Mouse (Mus musculus) gastrocnemius, postnatal 36 days (tissue): ENCODE results near the gene Cyp2t4. TPM values are rescaled to one million over a fixed set of nuclear protein-coding genes. Genes with fewer than 3 reads are reported as not detected.
A peak's percentile ranks its signal among the peaks of the same experiment; 100 is the strongest.

ENCODE experiments used
- DNase-seq, 2 experiments: peaks; one replicate each; pipeline ENCODE4 v3.0.0; 2022
- intact Hi-C: fragments of 180-260 bp; cut with DNase I; formaldehyde crosslinking; loops from one replicate; pipeline ENCODE4 v1.15.1; 2025
- total RNA-seq, 2 experiments: library from RNA; stranded (reverse); gene quantifications; 2 replicates each; pipeline ENCODE4 v1.2.3; 2021

Gene Cyp2t4
- total RNA-seq, 2 experiments from 2014 or later, result not detected

DNA sequence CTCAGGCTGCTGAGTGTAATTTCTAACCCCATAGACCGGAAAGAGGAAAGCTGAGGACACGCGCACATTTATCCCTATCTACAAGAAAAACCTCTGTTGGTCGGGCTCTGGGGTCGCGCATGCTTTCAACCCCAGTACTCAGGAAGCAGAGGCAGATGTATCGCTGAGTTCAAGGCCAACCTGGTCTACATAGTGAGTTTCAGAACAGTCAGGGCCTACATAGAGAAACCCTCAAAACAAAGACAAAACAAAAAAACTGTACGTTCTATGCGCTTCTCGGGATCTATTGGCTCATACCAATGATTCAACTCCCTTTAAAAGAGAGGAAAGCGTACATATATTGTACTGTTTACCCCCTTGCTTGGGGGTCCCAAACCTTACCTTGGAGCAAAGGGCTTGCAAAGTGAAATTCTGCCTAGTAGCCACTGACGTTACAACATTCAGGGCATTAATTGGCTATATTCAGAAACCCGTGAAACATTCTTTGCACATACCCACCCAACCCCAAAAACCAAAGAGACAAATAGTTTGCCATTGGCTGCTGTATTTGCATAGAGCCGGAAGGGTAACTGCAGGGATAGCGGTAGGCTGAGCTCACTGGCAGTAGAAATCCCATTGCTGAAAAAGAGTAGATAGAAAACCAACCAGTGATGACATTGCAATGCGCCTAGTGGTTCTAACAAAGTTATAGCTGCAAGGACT lies 25.9 kb downstream of the Cyp2t4 start:
- intact Hi-C loops, result no loop called here
- no peak for DNase-seq

DNA sequence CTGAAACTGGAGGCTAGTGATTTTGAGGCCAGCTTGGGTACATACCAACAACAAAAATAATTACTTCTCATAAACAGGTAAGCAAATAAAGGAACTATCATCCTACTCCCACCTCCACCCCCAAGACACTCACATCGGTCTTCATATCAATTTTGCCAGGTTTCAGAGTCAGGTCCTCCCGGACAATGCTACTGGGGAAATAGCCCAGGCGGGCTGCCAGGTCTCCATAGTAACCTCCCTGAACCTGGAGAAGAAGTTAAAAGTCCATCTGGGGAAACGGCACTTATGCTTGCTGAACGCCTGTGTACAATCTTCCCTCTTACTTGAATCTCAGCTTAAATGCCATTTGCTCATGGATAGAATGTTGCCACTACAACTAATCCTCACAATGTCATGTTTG lies 26.5 kb downstream of the Cyp2t4 start:
- intact Hi-C loops, result no loop called here
- peak; percentile 51 to 59 for DNase-seq

DNA sequence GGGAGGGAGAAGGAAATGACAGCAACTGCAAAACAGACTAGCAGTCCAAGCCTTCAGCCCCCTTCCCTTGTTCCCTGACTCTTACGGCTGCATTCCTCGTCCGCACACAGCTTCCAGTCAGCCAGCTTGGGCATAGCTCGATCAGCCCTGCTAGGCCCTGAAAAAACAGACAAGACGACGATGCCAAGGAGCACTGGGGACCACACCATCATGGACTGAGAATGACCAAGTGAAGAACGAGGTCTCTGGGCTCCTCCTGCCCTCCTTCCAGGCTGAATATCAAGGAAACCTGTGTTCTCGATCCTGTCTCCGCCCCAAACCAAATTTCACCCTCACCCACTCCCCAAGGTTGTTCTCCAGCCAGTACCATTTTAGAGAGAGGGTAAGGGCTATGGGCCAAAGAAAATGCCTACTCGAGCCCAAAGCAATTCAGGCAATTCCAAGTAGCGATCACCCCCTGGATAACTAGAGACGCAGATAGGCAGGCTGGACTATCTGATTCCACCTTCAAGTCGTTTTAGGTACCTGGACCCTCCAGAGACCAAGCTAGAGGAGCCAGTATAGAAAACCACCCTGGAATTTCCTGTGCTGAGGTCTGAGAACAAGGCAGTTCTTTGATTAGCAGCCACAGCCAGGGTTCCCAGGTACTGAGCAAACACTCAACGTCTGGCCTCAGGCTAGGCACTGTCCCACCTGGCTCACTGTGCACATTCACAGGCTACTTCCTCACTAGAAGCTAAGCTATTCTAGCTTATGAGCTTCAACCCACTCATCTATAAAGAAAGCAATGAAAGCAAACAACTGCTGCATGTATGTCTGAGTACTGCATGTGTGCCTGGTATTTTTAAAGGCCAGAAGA lies 27.6 kb downstream of the Cyp2t4 start, which contains the start of the genes Gm21983 and Mia:
Gene Gm21983, minus strand, starts transcription at position 250 of the 859 bp plus-strand sequence.
Gene Mia, minus strand, starts transcription at position 321 of the 859 bp plus-strand sequence.
- DNase-seq, result no peak
- intact Hi-C loops, result no loop called here

DNA sequence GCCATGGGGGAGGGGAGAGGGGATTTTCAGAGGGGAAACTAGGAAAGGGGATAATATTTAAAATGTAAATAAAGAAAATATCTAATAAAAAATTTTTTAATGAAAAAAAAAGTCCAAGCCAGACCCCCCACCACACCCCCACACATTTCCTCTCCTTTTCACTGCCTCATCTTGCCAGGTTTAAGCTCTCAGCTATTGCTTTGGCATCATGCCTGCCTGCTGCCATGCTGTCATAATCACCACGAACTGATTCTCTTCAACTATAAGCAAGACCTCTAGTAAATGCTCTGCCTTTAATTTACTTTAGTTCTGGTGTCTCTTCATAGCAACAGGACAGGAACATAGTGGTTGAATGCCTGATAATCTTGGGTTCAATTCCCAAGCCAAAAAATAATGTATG lies 29.0 kb downstream of the Cyp2t4 start:
- DNase-seq, result no peak
- intact Hi-C loops, result no loop called here

DNA sequence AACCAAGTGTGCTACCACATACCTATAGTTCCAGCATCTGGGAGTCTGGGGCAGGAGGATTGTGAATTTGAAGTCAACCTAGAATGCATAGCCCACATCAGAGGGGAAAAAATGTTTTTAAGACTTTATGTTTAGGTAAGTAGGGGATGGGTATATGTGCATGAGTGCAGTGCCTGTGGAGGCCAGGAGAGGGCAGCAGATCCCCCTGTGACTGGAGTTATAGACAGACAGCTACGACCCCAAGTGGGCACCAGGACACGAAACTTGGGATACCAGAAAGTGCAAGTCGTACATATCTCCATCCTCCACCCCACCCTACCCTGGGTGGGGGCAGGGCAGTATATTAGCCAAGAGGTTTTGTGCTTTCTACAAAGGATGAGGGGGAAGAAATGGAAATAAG lies 31.4 kb downstream of the Cyp2t4 start:
- no peak for DNase-seq
- intact Hi-C loops, result no loop called here

DNA sequence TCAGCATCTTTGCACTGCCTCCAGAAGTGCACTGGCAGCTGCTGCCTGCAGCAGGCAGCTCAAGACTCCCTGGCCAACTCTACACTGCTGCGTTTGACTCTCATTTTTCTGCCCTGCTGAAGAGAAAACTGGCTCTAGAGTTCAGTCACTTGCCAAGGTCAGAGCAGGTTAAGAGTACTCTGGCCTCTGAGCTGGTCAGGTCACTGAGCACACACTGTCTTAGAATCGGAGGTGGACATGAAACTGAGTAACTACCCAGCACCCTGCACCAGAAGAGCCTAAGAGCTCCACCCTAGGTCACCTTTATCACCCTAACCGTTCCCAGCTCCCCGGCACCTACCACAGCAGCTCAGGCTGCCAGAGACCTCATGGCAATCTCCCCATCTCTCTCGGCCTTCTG lies 32.5 kb downstream of the Cyp2t4 start:
- intact Hi-C loops, result no loop called here
- no peak for DNase-seq

DNA sequence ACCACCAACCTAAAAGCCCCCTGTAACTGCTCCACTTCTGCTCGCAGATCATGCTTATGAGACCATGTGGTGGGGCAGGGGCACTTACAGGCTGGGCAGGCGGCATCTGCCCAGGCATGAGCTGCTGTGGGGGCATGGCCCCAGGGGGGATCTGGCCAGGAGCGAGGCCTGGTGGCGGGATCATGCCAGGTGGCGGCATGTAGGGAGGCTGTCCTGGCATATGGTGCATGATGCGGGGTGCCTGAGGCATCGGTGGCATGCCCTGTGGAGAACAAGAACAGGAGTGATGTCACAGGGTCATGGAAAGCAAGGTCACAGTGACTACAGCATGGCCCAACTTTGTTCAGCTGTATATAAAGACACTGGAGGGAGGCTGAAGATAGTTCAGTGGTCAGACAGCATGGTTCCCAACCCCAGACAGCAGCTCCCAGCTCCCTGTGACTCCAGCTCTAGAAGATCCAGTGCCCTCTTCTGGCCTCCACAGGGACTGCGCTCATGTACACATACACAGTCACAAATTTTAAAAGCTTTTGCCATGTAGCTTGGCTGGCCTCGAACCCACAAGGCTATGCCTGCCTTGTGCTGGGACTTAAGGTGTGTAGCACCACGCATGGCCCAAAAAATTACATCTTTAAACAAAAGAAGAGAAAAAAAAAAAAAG lies 35.9 kb downstream of the Cyp2t4 start:
- intact Hi-C loops, result no loop called here
- DNase-seq, result no peak

DNA sequence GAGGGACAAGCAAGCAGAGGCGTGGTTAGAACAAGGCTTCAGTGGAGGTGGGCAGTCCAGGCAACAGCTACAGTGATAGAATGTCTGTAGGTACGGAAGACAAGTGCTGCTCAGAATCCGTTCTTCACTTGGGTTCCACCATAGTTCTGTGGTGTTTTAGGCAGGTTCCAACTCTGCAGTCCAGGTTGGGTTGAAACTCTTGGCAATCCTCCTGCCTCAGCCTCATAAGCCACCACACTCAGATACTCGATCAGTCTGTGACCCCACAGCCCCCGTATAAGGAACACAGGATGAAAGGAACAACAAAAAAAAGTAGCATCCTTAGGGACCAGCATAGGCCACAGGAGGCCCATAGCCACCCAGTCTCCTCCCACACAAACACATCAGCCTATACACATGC lies 38.9 kb downstream of the Cyp2t4 start:
- intact Hi-C loops, result no loop called here

DNA sequence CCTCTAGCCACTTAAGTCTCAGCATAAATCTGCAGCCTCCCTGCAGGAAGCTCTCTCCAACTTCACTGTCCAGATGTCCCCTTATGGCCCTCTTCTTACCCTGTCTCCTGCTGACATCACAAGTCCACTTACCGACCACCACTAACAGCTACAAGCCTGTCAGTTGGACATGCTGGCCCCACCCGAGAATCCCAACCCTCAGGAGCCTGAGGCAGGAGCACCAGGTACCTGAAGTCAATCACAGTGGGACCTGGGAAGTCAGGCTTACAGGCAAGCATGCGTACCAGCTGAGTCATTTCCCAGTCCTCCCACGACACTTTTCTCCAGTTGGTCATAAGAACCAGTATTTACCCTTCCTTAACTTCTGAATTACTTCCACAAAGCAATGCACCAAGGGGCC lies 40.2 kb downstream of the Cyp2t4 start:
- no peak for DNase-seq
- intact Hi-C loops, result no loop called here

More for the DNA sequence above, 38.9 kb downstream of the Cyp2t4 start:
- no peak for DNase-seq

DNA sequence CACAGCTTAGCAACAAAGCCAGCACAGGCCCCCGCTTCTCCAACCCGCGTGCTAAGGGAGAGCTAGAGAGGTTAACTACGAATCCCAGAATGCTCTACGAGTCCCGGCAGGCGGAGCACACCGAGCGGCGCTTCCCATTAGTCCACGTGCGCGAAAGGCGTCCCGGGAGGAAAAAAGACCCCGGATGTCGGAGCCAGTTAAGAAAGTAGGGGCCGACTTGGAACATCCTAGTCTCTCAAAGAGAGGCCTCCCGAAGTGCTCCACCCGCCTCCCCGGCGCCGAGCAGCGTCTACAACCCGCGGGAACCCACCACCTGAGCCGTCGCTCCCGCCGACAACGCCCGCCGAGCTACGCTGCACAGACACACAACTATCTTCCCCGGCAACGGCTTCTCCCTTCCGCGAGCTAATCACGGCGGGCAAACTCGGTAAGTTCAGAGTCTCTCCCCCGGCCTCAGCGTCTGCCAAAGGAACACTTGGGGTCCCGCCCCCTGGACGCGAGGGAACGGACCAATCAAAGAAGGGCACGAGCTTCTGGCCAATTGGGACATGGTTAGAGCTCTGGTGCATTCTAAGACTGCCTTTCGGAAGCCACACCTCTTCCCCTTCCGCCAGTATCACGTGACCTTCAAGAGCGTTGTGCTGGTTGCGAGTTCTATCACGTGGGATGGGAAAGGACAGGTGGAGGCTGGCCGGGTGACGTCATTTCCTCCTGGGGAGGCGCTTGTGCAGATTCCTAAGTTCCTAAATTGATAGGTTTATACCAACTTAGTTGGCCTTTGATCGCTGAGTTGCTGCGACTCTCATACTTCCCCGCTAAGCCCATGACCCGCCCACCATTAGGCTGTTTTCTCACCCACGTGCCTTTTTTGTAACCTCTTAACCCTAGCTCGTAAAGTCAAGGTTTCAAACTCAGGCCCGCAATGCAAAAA lies 42.4 kb downstream of the Cyp2t4 start, which contains the start of the genes BC024978 and Snrpa:
Gene BC024978, plus strand, starts transcription at position 101 of the 931 bp plus-strand sequence.
Gene Snrpa, minus strand, starts transcription at position 591 of the 931 bp plus-strand sequence.
- intact Hi-C loops, result no loop called here
- DNase-seq, result peak; percentile 88 to 94

DNA sequence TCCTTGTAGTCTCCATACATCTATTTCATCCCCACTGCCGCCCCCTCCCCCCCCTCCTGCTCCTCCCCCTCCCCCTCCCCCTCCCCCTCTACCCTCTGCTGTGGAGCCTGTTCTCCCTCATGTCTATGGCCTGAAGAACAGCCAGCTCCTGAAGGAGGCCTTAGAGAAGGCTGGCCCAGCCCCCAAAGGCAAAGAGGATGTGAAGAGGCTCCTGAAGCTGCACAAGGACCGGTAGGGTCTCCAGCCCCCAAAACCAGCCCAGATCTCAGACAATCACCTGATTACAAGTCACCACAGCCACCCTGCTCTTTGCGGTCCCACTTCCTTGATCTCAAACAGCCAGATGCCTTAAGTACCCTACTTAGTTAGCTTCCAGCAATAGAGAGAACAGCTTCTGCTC lies 43.6 kb downstream of the Cyp2t4 start:
- intact Hi-C loops, result no loop called here
- no peak for DNase-seq

DNA sequence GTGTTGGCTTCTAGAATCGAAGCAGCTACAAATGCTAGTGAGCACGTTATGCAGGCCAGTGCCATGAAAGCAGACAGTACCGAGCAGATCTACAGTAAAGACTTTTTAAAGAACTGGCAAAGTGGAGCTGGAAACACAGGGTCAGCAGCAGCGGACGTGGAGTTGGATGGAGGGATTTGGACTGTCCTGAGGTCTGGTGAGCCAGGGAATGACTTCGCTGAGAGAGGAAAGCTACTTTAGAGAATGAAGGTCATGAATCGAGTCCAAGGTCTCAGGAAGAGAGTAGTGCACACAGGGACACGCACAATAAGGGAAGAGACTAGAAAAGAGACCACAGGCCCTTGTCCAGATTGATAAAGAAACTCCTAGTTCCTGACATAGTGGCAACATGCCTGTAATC lies 44.1 kb downstream of the Cyp2t4 start:
- no peak for DNase-seq
- intact Hi-C loops, result loop anchor here (2.0 kb wide), 1 partner anchor 29 kb away; no protein-coding TSS in a partner anchor

DNA sequence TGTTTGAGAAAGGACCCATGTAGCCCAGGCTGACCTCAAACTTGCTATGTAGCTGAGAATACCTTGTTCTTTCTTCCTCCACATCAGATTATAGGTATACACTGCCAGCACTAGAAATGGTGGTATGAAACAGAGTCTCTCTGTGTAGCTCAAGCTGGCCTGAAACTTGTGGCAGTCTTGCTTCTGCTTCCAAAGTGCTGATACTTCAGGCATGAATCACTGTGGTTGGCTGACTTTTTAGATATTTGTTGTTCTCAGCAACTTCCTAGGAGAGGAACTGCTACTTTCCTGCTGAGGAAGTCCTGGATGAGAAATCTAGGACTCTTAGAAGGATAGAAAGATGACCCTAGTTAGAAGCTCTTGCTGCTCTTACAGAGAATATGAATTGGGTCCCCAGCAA lies 44.8 kb downstream of the Cyp2t4 start:
- no peak for DNase-seq
- intact Hi-C loops, result loop anchor here (2.0 kb wide), 1 partner anchor 28 kb away; no protein-coding TSS in a partner anchor

DNA sequence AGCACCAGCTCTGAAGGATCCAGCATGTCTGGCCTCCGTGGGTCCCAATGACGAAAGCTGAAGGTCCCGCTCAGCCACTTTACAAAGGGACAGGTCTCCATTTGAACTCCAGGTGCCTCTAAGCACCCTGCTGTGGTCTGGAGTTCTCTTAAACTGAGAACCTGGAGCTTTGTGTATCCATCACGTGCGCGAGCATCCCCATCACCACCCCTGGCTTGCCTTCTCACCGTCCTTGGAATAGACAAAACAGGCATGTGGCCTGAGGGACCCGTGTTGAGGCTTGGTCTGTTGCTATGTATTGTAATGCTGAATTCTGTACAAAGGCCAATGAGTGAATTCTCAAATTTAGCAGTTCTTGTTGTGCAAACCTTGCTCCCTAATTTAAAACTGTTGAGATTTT lies 45.3 kb downstream of the Cyp2t4 start:
- intact Hi-C loops, result loop anchor here (2.0 kb wide), 1 partner anchor 28 kb away; no protein-coding TSS in a partner anchor
- DNase-seq, result no peak

DNA sequence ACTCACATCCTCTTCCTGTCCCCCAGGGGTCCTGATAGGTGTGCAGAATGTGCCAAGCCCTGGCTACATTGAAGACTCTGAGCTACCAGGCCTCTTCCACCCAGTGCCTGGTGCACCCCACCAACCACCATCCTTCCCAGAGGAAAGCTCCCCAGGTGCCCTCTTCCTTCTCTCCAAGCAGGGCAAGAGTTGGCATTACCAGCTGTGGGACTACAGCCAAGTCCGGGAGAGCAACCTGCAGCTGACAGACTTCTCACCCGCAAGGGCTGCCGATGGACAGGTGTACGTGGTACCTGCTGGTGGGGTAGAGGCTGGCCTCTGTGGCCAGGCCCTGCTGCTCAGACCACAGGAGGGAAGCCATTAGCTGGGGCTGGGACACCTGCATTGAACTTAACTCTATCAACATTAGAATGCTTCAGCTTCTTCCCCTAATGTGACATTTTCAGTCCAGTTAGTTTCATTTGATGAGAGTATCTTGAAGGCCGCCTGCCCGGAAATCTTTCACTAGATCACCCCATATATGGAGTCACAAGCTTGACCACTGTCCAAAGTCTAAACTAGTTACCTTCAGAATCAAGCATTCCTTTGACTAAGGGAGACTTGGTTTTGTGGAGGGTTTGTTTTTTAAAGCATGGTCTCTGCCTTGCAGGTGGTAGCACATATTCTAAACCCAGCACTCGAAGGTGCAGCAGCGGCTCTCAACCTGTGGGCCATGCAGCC lies 50.4 kb downstream of the Cyp2t4 start:
- DNase-seq, result no peak

More for the DNA sequence above, 50.4 kb downstream of the Cyp2t4 start:
- intact Hi-C loops, result no loop called here
